In genomic region chrX:42557284-42557683, GRCm38 (mm10) we compare ENCODE assay signal across 8 mouse cellular contexts. TPM values are rescaled to one million over a fixed set of nuclear protein-coding genes. Genes with fewer than 3 reads are reported as not detected.
DNase-seq lines count a peak whose midpoint lies in the region.

No protein-coding gene starts in this region.

- peak; percentile 37 for DNase-seq in ovary, postnatal 14 days (ENCODE audit: low spot score)
- no peak for DNase-seq in ovary, postnatal 10 days (ENCODE audit: low spot score)
- DNase-seq in ZHBTc4 (ENCODE audit: low read depth, low spot score), result peak; percentile 56
- peak; percentile 46 to 70 for DNase-seq in cerebellum, postnatal 36 days
- peak; percentile 12 to 21 for DNase-seq in heart, postnatal 36 days
- peak; percentile 29 to 35 for DNase-seq in left cerebral cortex, postnatal 10 days (ENCODE audit: extremely low spot score in 1 of 2, low spot score in 2 of 2)
- peak; percentile 2 to 10 for DNase-seq in natural killer cell, adult 2 months (ENCODE audit: low spot score in 2 of 2)
- peak; percentile 12 to 21 for DNase-seq in urinary bladder, postnatal 36 days (ENCODE audit: low spot score in 2 of 2)

- intact Hi-C loops in heart, postnatal 36 days (cut with DNase I), result no loop called here
- intact Hi-C loops in left cerebral cortex, postnatal 10 days (cut with DNase I), result loop anchor here (10.0 kb wide), 1 partner anchor 868 kb away; the partner anchor contains the start of gene Tenm1

RNA-seq across cellular contexts. Expression of gene Sh2d1a, which starts 55.0 kb away (rescaled TPM):
- total RNA-seq in heart, postnatal 36 days (2021), result not detected
- total RNA-seq in left cerebral cortex, postnatal 10 days (2021), result not detected
